ENCODE assay signal across 8 mouse cellular contexts in the genomic region with DNA sequence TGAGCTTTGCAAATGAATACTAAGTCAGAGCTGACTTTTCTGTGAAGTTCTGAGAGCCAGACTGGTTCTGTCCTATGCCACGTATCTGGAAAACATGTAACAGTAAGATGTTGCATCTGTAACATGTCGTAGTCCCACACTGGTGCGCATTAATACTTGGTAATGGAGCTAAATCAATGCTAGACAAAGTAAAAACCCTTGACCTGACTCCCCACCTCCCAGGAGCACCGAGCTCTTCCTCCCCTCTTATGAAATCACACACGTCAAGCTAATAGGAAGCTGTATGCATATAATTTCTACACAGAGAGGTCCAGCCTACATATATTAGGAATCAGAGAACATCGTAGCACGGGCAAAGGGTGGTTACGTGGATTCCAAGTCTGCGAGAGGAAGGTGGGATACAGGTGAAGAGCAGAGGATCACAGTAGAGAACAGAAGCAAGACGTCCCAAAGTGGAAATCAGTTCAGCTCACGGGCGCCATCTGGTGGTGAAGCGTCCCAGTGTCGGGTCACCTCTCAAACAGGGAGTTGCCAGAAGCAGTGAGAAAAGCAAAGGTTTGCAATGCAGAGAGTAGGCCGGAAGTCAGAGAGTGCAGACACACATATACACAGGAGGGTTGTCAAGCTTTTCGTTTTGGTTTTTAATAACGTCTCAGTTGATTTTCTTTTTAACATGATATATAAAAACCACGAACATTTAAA.
DNase-seq lines count a peak whose midpoint lies in the region; ATAC-seq and TF ChIP-seq lines count a peak whose summit lies in the region.

No protein-coding gene starts in this region.

- no peak overlapping the region for H3K4me2 ChIP-seq in liver, embryonic 12.5 days

- TF ChIP-seq POLR2A in kidney, adult 2 months (IDR thresholded peaks at IDR 0.05; ENCODE audit: low read depth, low read length), result no peak

- H3K27ac ChIP-seq in liver, embryonic 12.5 days, result no peak overlapping the region
- H3K27ac ChIP-seq in kidney, adult 2 months (ENCODE audit: insufficient read depth, low read depth, low read length), result no peak overlapping the region
- H3K27ac ChIP-seq in limb, embryonic 10.5 days, result no peak overlapping the region

- DNase-seq in liver, result peak; percentile 85
- peak; percentile 95 for DNase-seq in embryo, embryonic 10.5 days (ENCODE audit: low spot score)
- DNase-seq in gastrocnemius, postnatal 36 days, result peak; percentile 86 to 90
- DNase-seq in kidney, adult 2 months, result peak; percentile 87
- peak; percentile 99 for DNase-seq in limb, embryonic 10.5 days (ENCODE audit: low spot score)
- peak; percentile 56 to 75 for DNase-seq in monocyte, adult 2 months (ENCODE audit: low read depth in 1 of 2, low spot score in 2 of 2)
- DNase-seq in spleen, postnatal 10 days (ENCODE audit: low spot score in 2 of 2), result peak; percentile 86 to 94

- H3K9me3 ChIP-seq in liver, embryonic 12.5 days (replicated peaks), result no peaks in the 10 kb centered on the region
- H3K9me3 ChIP-seq in limb, embryonic 10.5 days (replicated peaks), result no peaks in the 10 kb centered on the region

- no peaks in the 10 kb centered on the region for H3K27me3 ChIP-seq in liver, embryonic 12.5 days (replicated peaks)
- no peaks in the 10 kb centered on the region for H3K27me3 ChIP-seq in kidney, adult 2 months (replicated peaks; ENCODE audit: control insufficient read depth, insufficient read depth, low read length)
- no peaks in the 10 kb centered on the region for H3K27me3 ChIP-seq in limb, embryonic 10.5 days (ENCODE audit: low read depth, poor library complexity, severe bottlenecking)

- no peak overlapping the region for H3K9ac ChIP-seq in liver, embryonic 12.5 days

- peak; percentile 88 for TF ChIP-seq CTCF in kidney, adult 2 months (conservative IDR thresholded peaks at IDR 0.05; ENCODE audit: insufficient read depth, insufficient read length, low read depth, low read length)

- H3K4me3 ChIP-seq in liver, embryonic 12.5 days, result no peak overlapping the region
- no peak overlapping the region for H3K4me3 ChIP-seq in kidney, adult 2 months (ENCODE audit: insufficient read depth, low read depth, low read length)
- H3K4me3 ChIP-seq in limb, embryonic 10.5 days, result no peak overlapping the region

- intact Hi-C loops in gastrocnemius, postnatal 36 days (cut with DNase I), result loop anchor here (1.0 to 10.0 kb wide), 3 partner anchors 324 to 1264 kb away; partner anchors contain the start of gene Hmgcr

- no peak for ATAC-seq in liver, embryonic 12.5 days

- no peaks in the 10 kb centered on the region for H3K36me3 ChIP-seq in liver, embryonic 12.5 days
- H3K36me3 ChIP-seq in kidney, adult 2 months (ENCODE audit: control insufficient read depth, insufficient read depth, low read length), result peaks cover 11% of the 10 kb centered on the region
- no peaks in the 10 kb centered on the region for H3K36me3 ChIP-seq in limb, embryonic 10.5 days

- no peaks in the 10 kb centered on the region for H3K4me1 ChIP-seq in liver, embryonic 12.5 days
- no peaks in the 10 kb centered on the region; the same call in 1 of the 2 replicates for H3K4me1 ChIP-seq in kidney, adult 2 months (ENCODE audit: control insufficient read depth, insufficient read depth, low read length)
- peaks cover 50% of the 10 kb centered on the region for H3K4me1 ChIP-seq in limb, embryonic 10.5 days

- WGBS in liver, embryonic 12.5 days (ENCODE audit: insufficient replicate concordance), result 26% methylated on average over 18 of the region's 18 CpGs
- WGBS in kidney, adult 2 months, result 33% methylated on average over 18 of the region's 18 CpGs
- WGBS in limb, embryonic 10.5 days, result 37% methylated on average over 18 of the region's 18 CpGs
